Mouse (Mus musculus) cerebellum, adult 8-10 months (tissue): Measurements from ENCODE around the gene Rhobtb1.

ENCODE experiments used
- DNase-seq: peaks from one replicate; pipeline ENCODE4 v3.0.0; 2022

The Rhobtb1 gene

DNA sequence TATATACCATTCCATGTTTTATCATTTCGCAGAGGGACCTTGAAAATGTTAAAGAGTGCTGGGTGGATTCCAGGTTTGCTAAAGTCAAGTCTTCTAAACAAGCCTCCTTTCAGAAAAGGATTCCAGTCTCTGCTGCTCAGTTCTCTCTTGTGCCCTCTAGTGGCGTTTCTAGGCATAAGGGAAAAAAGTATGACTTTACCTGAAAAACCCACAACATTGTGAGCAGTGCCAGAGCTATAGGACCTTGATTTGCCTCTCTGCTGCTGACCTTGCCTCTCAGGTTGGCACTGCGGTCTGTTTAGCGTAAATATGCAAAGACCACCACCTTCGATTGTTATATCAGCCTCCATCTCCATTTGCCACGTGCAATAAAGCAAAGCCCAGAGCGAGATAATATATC is 13.9 kb downstream of the Rhobtb1 start:
- no peak for DNase-seq

GRCm38 (mm10) chr10:69165847-69166246 is 14.6 kb downstream of the Rhobtb1 start:
- DNase-seq = no peak

GRCm38 (mm10) chr10:69166514-69166913 is 15.3 kb downstream of the Rhobtb1 start:
- DNase-seq = no peak

DNA sequence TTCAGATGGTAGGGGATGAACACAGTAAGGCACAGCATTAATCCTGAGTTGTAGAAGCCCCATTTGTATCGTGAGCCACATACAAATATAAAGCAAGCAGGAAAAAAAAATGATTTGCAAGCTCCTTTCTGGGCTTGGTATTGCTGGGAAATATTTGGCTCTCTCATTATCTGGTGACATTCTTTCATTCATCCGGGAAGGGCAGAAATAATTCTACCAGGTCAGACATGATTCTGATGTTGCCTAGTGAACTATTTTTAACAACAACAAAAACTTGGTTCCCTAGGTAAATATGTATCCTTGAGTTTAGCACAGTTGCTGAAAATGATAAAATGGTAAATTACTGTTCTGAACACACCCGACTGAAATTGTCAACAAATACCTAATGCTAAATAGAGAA is 21.2 kb downstream of the Rhobtb1 start:
- no peak for DNase-seq

DNA sequence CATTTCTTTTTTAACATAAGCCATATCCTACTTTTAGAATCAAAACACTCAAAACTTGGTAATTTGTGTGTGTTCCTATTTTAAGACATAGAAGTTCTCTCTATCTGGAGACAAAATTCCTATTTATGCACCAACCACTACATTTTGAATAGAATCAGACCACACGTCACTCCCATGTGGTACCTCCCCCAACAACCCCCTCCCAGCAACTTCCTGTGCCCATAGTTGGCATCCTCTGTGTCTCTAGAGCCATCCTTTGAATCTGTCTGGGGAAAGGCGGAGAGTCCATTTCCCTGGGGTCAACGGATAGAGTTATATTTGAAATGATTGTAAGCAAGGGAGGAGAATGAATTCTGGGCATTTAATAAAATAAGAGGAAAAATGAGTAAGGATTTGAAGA is 24.9 kb downstream of the Rhobtb1 start:
- DNase-seq = no peak

- DNase-seq = no peak
Measured at GRCm38 (mm10) chr10:69179341-69179740, 28.1 kb downstream of the Rhobtb1 start.

DNA sequence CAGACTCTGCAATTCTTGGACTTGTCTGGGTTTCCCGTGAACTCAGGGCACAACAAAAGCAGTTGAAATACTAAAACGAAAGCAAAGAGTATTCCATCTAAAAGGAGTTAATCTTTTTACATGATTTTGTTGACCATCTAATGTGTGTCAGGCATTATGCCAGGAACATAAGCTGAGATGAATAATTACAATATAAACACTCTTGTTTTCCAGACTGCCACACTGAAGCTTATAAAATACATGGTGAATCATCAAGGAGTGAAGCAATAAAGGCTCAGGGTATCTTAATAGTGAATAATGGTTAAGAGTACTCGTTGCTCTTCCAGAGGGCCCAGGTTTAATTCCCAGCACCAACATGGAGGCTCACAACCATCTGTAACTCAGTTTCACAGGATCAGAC is 29.8 kb downstream of the Rhobtb1 start:
- DNase-seq = no peak

- no peak for DNase-seq
Measured at GRCm38 (mm10) chr10:69184903-69185302, 33.7 kb downstream of the Rhobtb1 start.

GRCm38 (mm10) chr10:69185431-69185830 is 34.2 kb downstream of the Rhobtb1 start:
- DNase-seq = no peak

GRCm38 (mm10) chr10:69185894-69186893 is 35.0 kb downstream of the Rhobtb1 start:
- peak; percentile 60 for DNase-seq

- no peak for DNase-seq
Measured at GRCm38 (mm10) chr10:69187773-69188443, 36.7 kb downstream of the Rhobtb1 start.

GRCm38 (mm10) chr10:69190434-69191160 is 39.4 kb downstream of the Rhobtb1 start:
- DNase-seq = no peak

DNA sequence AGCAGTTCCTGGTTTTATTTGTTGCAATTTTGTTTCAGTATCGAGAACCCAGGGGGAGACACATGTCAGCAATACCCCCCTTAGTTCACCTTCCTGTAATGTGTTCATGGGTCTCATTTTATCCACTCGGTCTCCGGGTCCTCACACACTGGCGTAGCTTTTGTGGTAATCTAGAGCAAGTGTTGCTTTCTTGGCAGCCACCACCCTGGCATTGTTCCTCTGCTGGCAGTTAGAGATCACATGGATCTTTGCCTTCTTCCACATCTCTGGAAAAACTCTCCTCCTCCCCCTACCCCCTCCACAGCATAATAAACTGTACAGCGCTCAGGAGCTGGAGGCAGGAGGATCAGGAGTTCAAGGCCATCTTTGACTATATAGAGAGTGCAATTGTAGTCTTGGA is 41.0 kb downstream of the Rhobtb1 start:
- no peak for DNase-seq

DNA sequence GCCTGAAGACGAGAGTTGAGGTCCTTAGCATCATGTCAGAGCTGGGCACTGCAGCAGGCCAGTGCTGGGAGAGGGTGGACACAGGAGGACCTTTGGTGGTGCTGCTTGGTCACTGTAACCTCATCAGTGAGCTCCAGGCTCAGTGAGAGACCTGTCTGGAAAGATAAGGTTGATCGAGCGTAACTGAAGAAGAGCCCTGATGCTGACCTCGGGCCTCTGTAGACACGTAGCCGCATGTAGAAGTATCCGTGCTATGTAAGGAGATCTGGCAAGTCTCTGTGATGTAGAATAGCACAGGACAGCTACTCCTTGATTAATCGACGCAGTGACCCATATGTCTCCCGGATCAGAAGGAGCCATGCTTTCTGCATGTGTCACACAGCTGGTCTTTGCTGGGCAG is 42.5 kb downstream of the Rhobtb1 start:
- DNase-seq = no peak

- no peak for DNase-seq
Measured at GRCm38 (mm10) chr10:69204677-69205400, 53.6 kb downstream of the Rhobtb1 start.

- DNase-seq = no peak
Measured at GRCm38 (mm10) chr10:69206081-69206480, 54.8 kb downstream of the Rhobtb1 start.

- no peak for DNase-seq
Measured at GRCm38 (mm10) chr10:69207481-69207880, 56.2 kb downstream of the Rhobtb1 start.

GRCm38 (mm10) chr10:69207981-69208630 is 56.9 kb downstream of the Rhobtb1 start:
- no peak for DNase-seq

GRCm38 (mm10) chr10:69208705-69209104 is 57.5 kb downstream of the Rhobtb1 start:
- no peak for DNase-seq

- DNase-seq = no peak
Measured at GRCm38 (mm10) chr10:69210006-69210405, 58.8 kb downstream of the Rhobtb1 start.

- no peak for DNase-seq
Measured at GRCm38 (mm10) chr10:69210659-69211058, 59.4 kb downstream of the Rhobtb1 start.

DNA sequence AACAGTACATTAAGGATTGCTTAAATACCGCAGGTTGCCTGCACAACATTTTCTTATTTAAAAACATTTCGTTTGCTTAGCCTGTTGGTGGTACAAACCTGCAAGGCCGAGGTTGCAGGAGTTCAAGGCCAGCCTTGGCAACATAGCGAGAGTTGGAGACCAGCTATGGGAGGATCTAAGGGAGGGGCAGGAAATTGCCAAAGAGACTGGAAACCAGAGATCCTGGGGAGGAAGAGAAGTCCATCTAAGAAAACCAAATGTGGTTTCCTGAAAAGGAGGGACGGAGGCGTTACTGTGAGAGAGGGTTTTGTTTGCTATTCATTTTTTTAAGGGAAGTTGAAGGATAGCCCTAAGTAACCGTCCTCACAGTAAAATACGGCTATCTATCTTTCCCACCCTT is 60.3 kb downstream of the Rhobtb1 start:
- no peak for DNase-seq
